Mouse (Mus musculus) heart, postnatal 0 days (tissue): Measurements from ENCODE around the gene D10Jhu81e. TPM values are rescaled to one million over a fixed set of nuclear protein-coding genes. Genes with fewer than 3 reads are reported as not detected.

Experiments
- ATAC-seq: fragments of 200-750 bp; cut with Nextera tagmentation; 2 replicates; pipeline ENCODE4 v1.8.0; 2017; ENCODE audit warnings: low read depth, moderate number of reproducible peaks, moderate library complexity; ENCODE audit not compliant: insufficient read depth
- DNase-seq: peaks from one replicate; pipeline ENCODE4 v3.0.0-alpha.2; 2016; ENCODE audit warnings: low spot score
- H3K27ac ChIP-seq: fragments of 300-500 bp; sonication (generic); 2 replicates; pipeline ENCODE4 v1.5.1; 2014; ENCODE audit warnings: low read depth, mild to moderate bottlenecking
- H3K27me3 ChIP-seq: fragments of 300-500 bp; sonication (generic); 2 replicates; pipeline ENCODE4 v1.6.1; 2014; ENCODE audit warnings: low read length, mixed read lengths; ENCODE audit not compliant: control insufficient read depth, insufficient read depth
- H3K36me3 ChIP-seq: fragments of 300-500 bp; sonication (generic); replicated peaks from 2 replicates; pipeline ENCODE4 v1.6.1; 2014; ENCODE audit warnings: low read length, mixed read lengths; ENCODE audit not compliant: control insufficient read depth, insufficient read depth
- H3K4me1 ChIP-seq: fragments of 300-500 bp; sonication (generic); 2 replicates; pipeline ENCODE4 v1.6.1; 2014; ENCODE audit warnings: antibody characterized with exemption; ENCODE audit not compliant: control insufficient read depth, insufficient read depth
- H3K4me2 ChIP-seq: fragments of 300-500 bp; sonication (generic); 2 replicates; pipeline ENCODE4 v1.6.1; 2014; ENCODE audit warnings: low read depth, mild to moderate bottlenecking, low read length, moderate library complexity
- H3K4me3 ChIP-seq: fragments of 300-500 bp; sonication (generic); 2 replicates; pipeline ENCODE4 v1.5.1; 2014; ENCODE audit warnings: low read depth, low read length
- H3K9ac ChIP-seq: fragments of 300-500 bp; sonication (generic); replicated peaks from 2 replicates; pipeline ENCODE4 v1.6.1; 2014; ENCODE audit warnings: low read depth, low read length, mixed read lengths
- H3K9me3 ChIP-seq: fragments of 300-500 bp; sonication (generic); replicated peaks from 2 replicates; pipeline ENCODE4 v1.6.1; 2016; ENCODE audit warnings: low read length; ENCODE audit not compliant: control insufficient read depth
- CTCF ChIP-seq: IDR thresholded peaks from 2 replicates; pipeline ENCODE4 v1.5.1; 2016; ENCODE audit warnings: antibody characterized with exemption, control low read depth, low read depth
- EP300 ChIP-seq: IDR thresholded peaks from 2 replicates; pipeline ENCODE4 v1.6.1; 2016; ENCODE audit warnings: antibody characterized with exemption, low read depth
- WGBS: fragments of 180-500 bp; shearing (Covaris S2); extraction: QIAGEN DNeasy Blood & Tissue Kit; methylation state at CpG from one replicate; pipeline ENCODE4 v1.1.7; 2014; 5-methylcytosine and 5-hydroxymethylcytosine counted together
- polyA plus RNA-seq: library from polyadenylated mRNA; unstranded; fragments of >200 nt; fragmentation: Nextera tagmentation; extraction: Ambion mirVana; gene quantifications from 2 replicates; pipeline ENCODE4 v1.2.1, GENCODE M21; 2015
- total RNA-seq: library from RNA; depleted of rRNA; stranded (reverse); fragments of >200 nt; gene quantifications from 2 replicates; pipeline ENCODE4 v1.2.3, GENCODE M21; 2014; ENCODE audit warnings: low replicate concordance

D10Jhu81e gene
- total and polyA plus RNA-seq, 2 experiments from 2014 or later: 87.9 to 442 TPM

DNA sequence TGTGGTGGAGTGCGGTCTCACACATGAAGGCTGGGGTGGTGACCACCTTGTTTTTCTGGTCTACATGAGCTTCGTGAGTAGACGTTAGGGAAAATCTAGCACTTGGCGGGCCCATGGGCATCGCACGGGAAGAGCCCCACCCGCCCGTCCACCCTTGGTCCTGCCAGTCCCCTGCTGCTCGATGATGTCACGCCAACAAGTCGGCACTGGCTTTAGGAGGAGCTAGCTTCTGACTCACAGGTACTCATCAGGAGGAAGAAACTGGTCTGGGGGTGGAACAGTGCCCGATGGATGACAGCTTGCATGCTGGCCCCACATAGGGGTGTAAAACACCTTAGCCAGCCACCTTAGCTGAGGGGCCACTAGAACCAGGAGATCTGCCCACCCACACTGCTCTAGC, 6.9 kb downstream of the D10Jhu81e start:
- H3K4me1 ChIP-seq: peaks cover 6% of the 10 kb centered on the region; the same call in 1 of the 2 replicates
- no peak for ATAC-seq
- H3K27ac ChIP-seq: no peak overlapping the region
- no peak overlapping the region for H3K4me2 ChIP-seq
- no peak for DNase-seq
- no peaks in the 10 kb centered on the region for H3K9me3 ChIP-seq
- 95% methylated on average over 12 of the region's 12 CpGs for WGBS
- peaks cover 55% of the 10 kb centered on the region for H3K36me3 ChIP-seq
- no peak for TF ChIP-seq CTCF
- TF ChIP-seq EP300: no peak
- no peaks in the 10 kb centered on the region for H3K27me3 ChIP-seq
- no peak overlapping the region for H3K9ac ChIP-seq
- no peak overlapping the region for H3K4me3 ChIP-seq

DNA sequence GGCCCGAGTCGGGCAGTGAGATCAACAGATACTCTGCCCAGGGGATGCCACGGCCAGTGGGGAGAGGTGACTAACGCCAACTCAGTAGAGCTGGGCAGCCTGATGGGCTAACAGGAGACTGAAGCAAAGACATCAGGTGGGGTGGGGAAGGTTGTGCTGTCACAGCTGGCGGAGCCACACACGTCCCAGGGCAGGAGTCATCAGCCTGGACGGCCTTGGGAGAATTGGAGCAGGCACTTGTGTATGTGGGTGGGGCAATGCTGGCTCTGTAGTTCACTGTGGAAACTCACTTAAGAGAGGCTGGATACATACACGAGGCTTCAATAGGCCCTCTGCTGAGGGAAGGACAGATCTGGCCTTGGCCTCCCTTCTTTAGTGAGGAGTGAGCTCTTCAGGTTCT, 8.5 kb downstream of the D10Jhu81e start:
- H3K4me2 ChIP-seq: no peak overlapping the region
- H3K9me3 ChIP-seq: no peaks in the 10 kb centered on the region
- H3K4me1 ChIP-seq: peaks cover 6% of the 10 kb centered on the region; the same call in 1 of the 2 replicates
- no peak overlapping the region for H3K9ac ChIP-seq
- no peak for ATAC-seq
- H3K4me3 ChIP-seq: no peak overlapping the region
- H3K36me3 ChIP-seq: peaks cover 40% of the 10 kb centered on the region
- no peaks in the 10 kb centered on the region for H3K27me3 ChIP-seq
- TF ChIP-seq CTCF (no peak), EP300 (no peak)
- DNase-seq: no peak
- WGBS: 77% methylated on average over 8 of the region's 8 CpGs
- no peak overlapping the region for H3K27ac ChIP-seq

DNA sequence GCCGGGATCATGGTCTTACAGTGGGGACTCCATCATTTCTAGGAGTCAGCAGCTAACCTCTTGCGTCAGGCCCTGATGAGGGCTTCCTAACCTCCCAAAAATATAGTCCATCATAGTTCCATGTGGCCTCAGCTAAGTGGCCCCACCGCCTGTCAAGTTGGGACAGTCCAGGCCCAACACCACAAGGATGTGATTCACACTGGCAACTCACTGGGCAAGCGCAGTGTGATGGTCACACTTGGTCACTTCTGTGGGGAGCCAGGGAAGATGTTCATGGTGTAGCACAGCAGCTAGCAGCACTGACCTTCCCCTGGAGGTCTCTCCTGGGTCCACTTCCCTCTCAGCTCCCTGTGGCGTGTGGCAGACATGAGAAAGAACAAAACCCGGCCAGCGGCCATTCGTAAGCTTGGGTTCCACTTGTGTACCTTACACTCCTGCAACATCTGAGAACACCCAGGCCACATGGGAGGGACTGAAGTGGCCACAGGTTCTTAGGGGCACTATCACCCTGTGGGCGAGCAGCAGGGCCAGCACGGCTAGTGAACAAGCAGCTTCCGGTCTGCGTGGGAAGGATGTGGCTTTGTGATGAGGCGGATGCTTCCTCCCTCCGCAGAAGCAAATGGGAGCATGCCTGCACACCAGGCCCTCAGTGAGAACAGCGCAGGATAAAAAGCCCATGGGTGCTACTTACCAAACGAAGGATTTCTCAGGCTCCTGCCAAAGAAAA, 9.1 kb downstream of the D10Jhu81e start:
- DNase-seq (no peak), ATAC-seq (no peak)
- Histone ChIP-seq H3K27me3 (no peaks in the 10 kb centered on the region), H3K36me3 (peaks cover 34% of the 10 kb centered on the region), H3K27ac (no peak overlapping the region), H3K4me2 (no peak overlapping the region), H3K9ac (no peak overlapping the region), H3K9me3 (no peaks in the 10 kb centered on the region), H3K4me3 (no peak overlapping the region), H3K4me1 (peaks cover 6% of the 10 kb centered on the region; the same call in 1 of the 2 replicates)
- 81% methylated on average over 16 of the region's 16 CpGs for WGBS
- TF ChIP-seq EP300: no peak
- TF ChIP-seq CTCF: no peak

DNA sequence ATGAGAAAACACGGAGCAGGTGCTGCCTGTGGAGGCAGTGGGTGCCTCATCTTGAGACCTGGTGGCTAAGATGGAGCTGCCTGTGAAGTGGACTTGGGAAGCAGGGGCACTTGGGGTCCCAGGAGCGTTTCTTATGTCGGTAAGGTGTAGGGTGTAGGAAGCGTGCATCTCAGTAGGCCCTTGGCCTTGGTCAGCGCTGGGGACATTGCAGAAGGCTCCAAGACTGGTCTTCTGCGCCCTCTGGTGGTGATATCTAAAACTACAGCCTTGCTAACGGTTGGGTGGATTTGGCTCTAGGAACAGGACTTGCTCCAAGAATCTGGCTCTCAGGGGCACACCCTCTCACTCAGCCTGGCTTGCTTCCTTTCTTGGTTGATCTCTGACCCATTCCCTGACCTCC, 9.7 kb downstream of the D10Jhu81e start:
- Histone ChIP-seq H3K4me2 (peak overlapping the region; percentile 45), H3K4me3 (no peak overlapping the region), H3K27me3 (no peaks in the 10 kb centered on the region), H3K9me3 (no peaks in the 10 kb centered on the region), H3K36me3 (peaks cover 28% of the 10 kb centered on the region), H3K9ac (no peak overlapping the region), H3K27ac (no peak overlapping the region), H3K4me1 (peaks cover 6% of the 10 kb centered on the region; the same call in 1 of the 2 replicates)
- ATAC-seq: peak; percentile 74
- peak; percentile 76 for DNase-seq
- peak; percentile 96 for TF ChIP-seq CTCF
- no peak for TF ChIP-seq EP300
- WGBS: 4% methylated on average over 7 of the region's 7 CpGs

DNA sequence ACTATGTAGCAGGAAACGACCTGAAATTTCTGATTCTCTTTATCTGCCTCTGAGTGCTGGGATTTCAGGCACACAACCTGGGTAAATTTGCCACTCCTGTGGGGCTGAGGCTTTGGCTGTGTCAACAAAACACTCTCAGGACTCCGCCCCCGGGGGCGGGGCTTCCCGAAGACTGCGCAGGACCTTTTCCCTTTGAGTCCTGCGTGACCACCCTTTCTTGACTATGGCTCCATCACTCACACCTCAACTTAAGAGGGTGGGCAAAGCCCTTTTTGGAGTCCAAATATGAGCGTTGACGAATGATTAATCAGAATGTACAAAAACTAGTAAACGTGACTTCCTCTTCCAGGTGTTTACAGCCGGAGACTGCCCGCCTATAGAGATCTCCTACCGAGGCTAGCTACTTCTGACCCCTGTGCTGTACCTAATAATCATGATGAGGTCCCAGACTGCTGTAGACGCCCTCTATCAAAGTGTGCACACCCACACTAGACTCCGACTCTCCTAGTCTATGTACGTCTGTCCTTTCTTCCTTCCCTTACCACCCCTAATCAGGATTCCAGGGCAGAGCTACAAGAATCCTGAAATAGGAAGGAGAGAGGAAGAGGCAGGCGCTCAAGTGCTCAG, 10.2 kb downstream of the D10Jhu81e start:
- no peak for DNase-seq
- H3K4me1 ChIP-seq: peaks cover 6% of the 10 kb centered on the region; the same call in 1 of the 2 replicates
- no peak overlapping the region for H3K9ac ChIP-seq
- 13% methylated on average over 17 of the region's 17 CpGs for WGBS
- no peaks in the 10 kb centered on the region for H3K9me3 ChIP-seq
- H3K27ac ChIP-seq: no peak overlapping the region
- peaks cover 22% of the 10 kb centered on the region for H3K36me3 ChIP-seq
- H3K27me3 ChIP-seq: no peaks in the 10 kb centered on the region
- H3K4me3 ChIP-seq: peak overlapping the region; percentile 15; the same call in 1 of the 2 replicates
- no peak for ATAC-seq
- TF ChIP-seq CTCF (no peak), EP300 (no peak)
- H3K4me2 ChIP-seq: peak overlapping the region; percentile 45
